Mouse (Mus musculus) liver, embryonic 16.5 days (tissue): ENCODE measurements at regions not wholly inside any gene's neighbourhood (a gene's known extent, or its start where the extent isn't known, plus 50 kb on each side); places are given as distances from the start of the nearest gene placed in this dataset.
A peak's percentile ranks its signal among the peaks of the same experiment; 100 is the strongest.

Source experiments
- ATAC-seq: fragments of 200-750 bp; cut with Nextera tagmentation; 2 replicates; pipeline ENCODE4 v1.8.0; 2017; ENCODE audit warnings: low read depth, mild to moderate bottlenecking, moderate number of reproducible peaks, moderate library complexity
- H3K27ac ChIP-seq: fragments of 300-500 bp; sonication (generic); 2 replicates; pipeline ENCODE4 v1.5.1; 2014; ENCODE audit warnings: mild to moderate bottlenecking, low read length
- H3K27me3 ChIP-seq: fragments of 300-500 bp; sonication (generic); 2 replicates; pipeline ENCODE4 v1.6.1; 2014; ENCODE audit warnings: low read depth, low read length, mixed read lengths; ENCODE audit not compliant: control insufficient read depth, insufficient read depth
- H3K36me3 ChIP-seq: fragments of 300-500 bp; sonication (generic); 2 replicates; pipeline ENCODE4 v1.6.1; 2014; ENCODE audit warnings: mild to moderate bottlenecking; ENCODE audit not compliant: control insufficient read depth, insufficient read depth
- H3K4me1 ChIP-seq: fragments of 300-500 bp; sonication (generic); 2 replicates; pipeline ENCODE4 v1.6.1; 2014; ENCODE audit warnings: low read depth, low read length, mixed read lengths; ENCODE audit not compliant: control insufficient read depth
- H3K4me2 ChIP-seq: fragments of 300-500 bp; sonication (generic); 2 replicates; pipeline ENCODE4 v1.6.1; 2014; ENCODE audit warnings: low read depth, low read length, mixed read lengths
- H3K4me3 ChIP-seq: fragments of 300-500 bp; sonication (generic); 2 replicates; pipeline ENCODE4 v1.5.1; 2014; ENCODE audit warnings: low read depth, mild to moderate bottlenecking, low read length
- H3K9ac ChIP-seq: fragments of 300-500 bp; sonication (generic); 2 replicates; pipeline ENCODE4 v1.6.1; 2014; ENCODE audit warnings: low read depth, low read length
- H3K9me3 ChIP-seq: fragments of 300-500 bp; sonication (generic); replicated peaks from 2 replicates; pipeline ENCODE4 v1.6.1; 2016; ENCODE audit warnings: low read length; ENCODE audit not compliant: control insufficient read depth
- WGBS: fragments of 180-500 bp; shearing (Covaris S2); extraction: QIAGEN DNeasy Blood & Tissue Kit; methylation state at CpG from one replicate; pipeline ENCODE4 v1.1.7; 2014; ENCODE audit not compliant: insufficient replicate concordance; 5-methylcytosine and 5-hydroxymethylcytosine counted together

- H3K9ac ChIP-seq = no peak overlapping the region
- H3K9me3 ChIP-seq = no peaks in the 10 kb centered on the region
- no peaks in the 10 kb centered on the region; the same call in 1 of the 2 replicates for H3K4me1 ChIP-seq
- H3K36me3 ChIP-seq = no peaks in the 10 kb centered on the region
- H3K4me2 ChIP-seq = no peak overlapping the region
- no peaks in the 10 kb centered on the region for H3K27me3 ChIP-seq
- no peak overlapping the region for H3K4me3 ChIP-seq
- WGBS = 38% methylated on average over 1 of the region's 1 CpGs
- ATAC-seq = no peak
- no peak overlapping the region for H3K27ac ChIP-seq
These were observed 57.2 kb downstream of the Foxa2 start for GRCm38 (mm10) chr2:147989616-147990015.

DNA sequence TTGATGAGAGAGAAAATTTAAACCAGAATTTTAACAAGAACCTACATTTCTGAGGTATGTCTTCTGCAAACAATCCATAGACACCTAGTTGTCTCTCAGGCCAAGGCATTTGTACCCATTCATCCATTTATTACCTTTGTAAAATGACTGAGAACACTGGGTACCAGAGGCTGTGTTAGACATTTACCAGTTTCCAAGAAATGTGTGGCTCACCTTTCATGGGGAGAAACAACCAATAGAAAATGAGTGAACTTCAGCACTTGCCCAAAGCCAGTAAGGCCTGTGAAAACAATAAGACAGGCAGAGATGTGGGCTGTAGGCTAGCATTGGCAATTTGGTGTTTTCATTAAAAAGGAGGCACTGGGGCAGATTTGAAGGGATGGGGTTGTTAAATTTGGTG lies 58.2 kb downstream of the Foxa2 start:
- Histone ChIP-seq H3K9me3 (no peaks in the 10 kb centered on the region), H3K4me2 (no peak overlapping the region), H3K4me3 (no peak overlapping the region), H3K27ac (no peak overlapping the region), H3K9ac (no peak overlapping the region), H3K36me3 (no peaks in the 10 kb centered on the region), H3K4me1 (no peaks in the 10 kb centered on the region; the same call in 1 of the 2 replicates), H3K27me3 (no peaks in the 10 kb centered on the region)
- ATAC-seq = no peak

DNA sequence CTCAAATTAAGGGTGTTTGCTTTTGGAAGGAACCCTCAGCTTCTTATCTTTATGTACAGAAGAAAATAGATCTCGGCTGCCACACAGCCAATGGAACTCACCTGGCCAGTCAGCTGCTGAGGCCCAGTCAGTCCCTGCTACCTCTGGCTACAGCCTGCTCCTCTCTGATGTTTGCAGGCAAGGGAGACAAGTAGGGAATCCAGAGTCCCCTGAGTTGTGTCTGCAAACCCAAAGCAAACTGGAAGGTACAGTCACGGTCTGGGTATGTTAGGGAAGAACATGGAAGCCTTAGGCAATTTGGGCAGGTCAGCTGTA lies 61.6 kb downstream of the Foxa2 start:
- Histone ChIP-seq H3K4me3 (no peak overlapping the region), H3K9ac (no peak overlapping the region), H3K27me3 (no peaks in the 10 kb centered on the region), H3K27ac (no peak overlapping the region), H3K9me3 (no peaks in the 10 kb centered on the region), H3K36me3 (no peaks in the 10 kb centered on the region), H3K4me1 (no peaks in the 10 kb centered on the region; the same call in 1 of the 2 replicates), H3K4me2 (no peak overlapping the region)
- no peak for ATAC-seq
- 37% methylated on average over 2 of the region's 2 CpGs for WGBS

- Histone ChIP-seq H3K4me3 (no peak overlapping the region), H3K9ac (no peak overlapping the region), H3K27me3 (no peaks in the 10 kb centered on the region), H3K4me2 (no peak overlapping the region), H3K27ac (0 out of 2 replicates have a peak overlapping the region, but pooled peaks have one; percentile 26), H3K36me3 (no peaks in the 10 kb centered on the region), H3K9me3 (no peaks in the 10 kb centered on the region), H3K4me1 (no peaks in the 10 kb centered on the region; the same call in 1 of the 2 replicates)
- 0 out of 2 replicates have a peak, but pooled peaks have one; percentile 49 for ATAC-seq
- WGBS = 39% methylated on average over 12 of the region's 12 CpGs
These were observed 62.1 kb downstream of the Foxa2 start for GRCm38 (mm10) chr2:147984547-147985260.

- Histone ChIP-seq H3K27me3 (no peaks in the 10 kb centered on the region), H3K27ac (peak overlapping the region; percentile 16), H3K4me2 (no peak overlapping the region), H3K9ac (no peak overlapping the region), H3K36me3 (no peaks in the 10 kb centered on the region), H3K4me1 (no peaks in the 10 kb centered on the region; the same call in 1 of the 2 replicates), H3K4me3 (no peak overlapping the region), H3K9me3 (no peaks in the 10 kb centered on the region)
- WGBS = 55% methylated on average over 6 of the region's 6 CpGs
- peak; percentile 58; the same call in 1 of the 2 replicates for ATAC-seq
These were observed 65.8 kb downstream of the Foxa2 start for GRCm38 (mm10) chr2:147980929-147981479.

DNA sequence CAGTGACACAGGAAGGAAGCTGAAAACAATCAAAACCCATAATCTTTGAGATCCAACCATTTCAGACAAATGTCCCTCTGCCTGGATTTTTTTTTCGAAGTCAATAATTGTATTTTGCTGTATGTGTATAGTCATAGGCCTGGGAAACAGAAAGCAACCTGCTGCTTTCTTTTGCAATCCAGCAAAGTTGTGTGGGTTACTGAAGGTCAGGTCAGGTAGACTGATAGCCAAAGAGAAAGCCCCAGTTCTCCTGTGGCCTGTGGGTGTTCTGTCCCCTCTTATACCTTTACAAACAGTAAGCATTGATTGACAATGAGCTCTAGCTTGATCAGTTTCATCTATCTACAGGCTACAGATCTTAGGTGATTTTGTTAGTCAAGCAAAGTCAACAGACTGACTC lies 66.4 kb downstream of the Foxa2 start:
- Histone ChIP-seq H3K27ac (peak overlapping the region; percentile 16), H3K9ac (no peak overlapping the region), H3K4me2 (no peak overlapping the region), H3K9me3 (no peaks in the 10 kb centered on the region), H3K27me3 (no peaks in the 10 kb centered on the region), H3K4me1 (no peaks in the 10 kb centered on the region; the same call in 1 of the 2 replicates), H3K4me3 (no peak overlapping the region), H3K36me3 (no peaks in the 10 kb centered on the region)
- WGBS = 39% methylated on average over 1 of the region's 1 CpGs
- ATAC-seq = peak; percentile 70

GRCm38 (mm10) chr2:147979660-147980364 lies 67.0 kb downstream of the Foxa2 start:
- H3K9me3 ChIP-seq = no peaks in the 10 kb centered on the region
- ATAC-seq = no peak
- H3K36me3 ChIP-seq = no peaks in the 10 kb centered on the region
- no peaks in the 10 kb centered on the region; the same call in 1 of the 2 replicates for H3K4me1 ChIP-seq
- peak overlapping the region; percentile 10 for H3K27ac ChIP-seq
- WGBS = 55% methylated on average over 4 of the region's 4 CpGs
- no peaks in the 10 kb centered on the region for H3K27me3 ChIP-seq
- H3K4me2 ChIP-seq = no peak overlapping the region
- H3K9ac ChIP-seq = no peak overlapping the region
- H3K4me3 ChIP-seq = no peak overlapping the region

- H3K9me3 ChIP-seq = no peaks in the 10 kb centered on the region
- no peak overlapping the region for H3K9ac ChIP-seq
- H3K36me3 ChIP-seq = no peaks in the 10 kb centered on the region
- 44% methylated on average over 1 of the region's 1 CpGs for WGBS
- no peak overlapping the region for H3K27ac ChIP-seq
- no peaks in the 10 kb centered on the region for H3K27me3 ChIP-seq
- no peak overlapping the region for H3K4me2 ChIP-seq
- no peaks in the 10 kb centered on the region; the same call in 1 of the 2 replicates for H3K4me1 ChIP-seq
- H3K4me3 ChIP-seq = no peak overlapping the region
- no peak for ATAC-seq
These were observed 67.8 kb downstream of the Foxa2 start for GRCm38 (mm10) chr2:147979001-147979400.

DNA sequence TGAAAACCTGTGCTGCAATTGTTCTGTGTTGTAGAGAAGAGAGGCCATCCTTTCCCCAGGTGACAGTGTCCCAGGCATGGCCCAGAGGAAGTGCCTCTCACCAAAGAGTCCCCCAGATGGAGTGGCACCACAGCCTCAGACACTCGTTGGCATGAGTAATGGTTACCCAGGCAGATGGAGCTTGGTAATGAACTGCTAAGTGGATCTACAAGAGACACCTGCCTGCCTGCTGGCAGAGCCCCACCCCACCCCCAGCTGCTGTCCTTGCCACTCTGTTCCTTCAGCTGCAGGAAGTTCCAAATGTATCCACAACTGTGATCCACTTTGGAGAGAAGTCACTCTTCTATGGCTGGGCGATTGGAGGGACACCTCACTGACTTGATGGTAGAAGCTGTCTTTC lies 72.0 kb downstream of the Foxa2 start:
- H3K4me2 ChIP-seq = no peak overlapping the region
- H3K36me3 ChIP-seq = no peaks in the 10 kb centered on the region
- no peak for ATAC-seq
- no peak overlapping the region for H3K4me3 ChIP-seq
- H3K9me3 ChIP-seq = no peaks in the 10 kb centered on the region
- H3K9ac ChIP-seq = no peak overlapping the region
- H3K27ac ChIP-seq = no peak overlapping the region
- WGBS = 31% methylated on average over 2 of the region's 2 CpGs
- no peaks in the 10 kb centered on the region for H3K4me1 ChIP-seq
- H3K27me3 ChIP-seq = no peaks in the 10 kb centered on the region
